Comparison of ENCODE assay signal across 8 mouse cellular contexts in the genomic region with DNA sequence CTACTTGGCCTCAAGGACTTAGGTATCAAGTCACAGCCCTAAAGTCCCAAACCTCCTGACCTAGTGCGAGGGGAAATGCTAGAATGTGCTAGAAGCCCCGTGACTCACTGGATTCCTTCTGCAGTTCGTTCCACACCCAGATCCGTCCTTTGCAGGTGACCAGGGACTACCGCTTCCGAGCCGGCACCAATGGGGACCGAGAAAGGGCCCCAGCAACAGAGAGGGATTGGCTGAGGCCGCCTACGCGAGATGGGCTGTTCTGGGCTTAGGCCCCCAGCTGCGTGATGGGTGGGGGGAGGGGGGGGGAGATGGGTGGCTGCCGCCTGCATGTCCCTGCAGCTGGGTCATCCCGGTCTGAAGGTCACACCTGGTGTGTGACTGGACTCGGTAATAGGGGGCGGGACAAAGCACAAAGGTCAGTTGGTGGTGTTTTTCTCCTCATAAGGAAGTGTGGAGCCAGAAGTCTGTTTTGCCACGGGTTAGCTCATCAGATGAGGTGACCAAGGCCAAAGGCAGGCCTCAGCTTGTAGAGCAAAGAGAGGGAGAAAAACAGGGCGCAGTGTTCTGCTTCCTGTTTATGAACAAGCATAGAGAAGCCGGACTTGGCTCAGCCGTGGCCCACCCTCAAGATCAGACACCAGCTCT. TPM values are rescaled to one million over a fixed set of nuclear protein-coding genes. Genes with fewer than 3 reads are reported as not detected.
DNase-seq lines count a peak whose midpoint lies in the region; ATAC-seq and TF ChIP-seq lines count a peak whose summit lies in the region.

No protein-coding gene starts in this region.

- H3K36me3 ChIP-seq in ES-Bruce4 (ENCODE audit: control insufficient read depth, insufficient read depth, low read length, poor library complexity, severe bottlenecking) = peaks cover 9% of the 10 kb centered on the region
- H3K36me3 ChIP-seq in forebrain, embryonic 14.5 days (ENCODE audit: control insufficient read depth, insufficient read depth, low read length) = 0 out of 2 replicates have a peak, but pooled peaks cover 5% of the 10 kb centered on the region
- H3K36me3 ChIP-seq in neural tube, embryonic 15.5 days = no peaks in the 10 kb centered on the region

- peak; percentile 91 for TF ChIP-seq EP300 in ES-Bruce4 (IDR thresholded peaks at IDR 0.05; ENCODE audit: insufficient read depth, low read depth, low read length)

- 1% methylated on average over 20 of the region's 20 CpGs for WGBS in forebrain, embryonic 14.5 days
- under 1% methylated on average over 20 of the region's 20 CpGs for WGBS in neural tube, embryonic 15.5 days

- intact Hi-C loops in heart, postnatal 14 days (cut with DNase I) = no loop called here

- peak; percentile 69 for TF ChIP-seq POLR2A in ES-Bruce4 (IDR thresholded peaks at IDR 0.05; ENCODE audit: insufficient read depth, low read length)

- H3K4me1 ChIP-seq in ES-Bruce4 (ENCODE audit: control insufficient read depth, insufficient read depth, low read length) = no peaks in the 10 kb centered on the region
- H3K4me1 ChIP-seq in forebrain, embryonic 14.5 days (ENCODE audit: control insufficient read depth, insufficient read depth, low read length) = peaks cover 26% of the 10 kb centered on the region
- H3K4me1 ChIP-seq in neural tube, embryonic 15.5 days = peaks cover 45% of the 10 kb centered on the region

- H3K4me3 ChIP-seq in ES-Bruce4 (ENCODE audit: low read depth, low read length) = peak overlapping the region; percentile 45
- H3K4me3 ChIP-seq in forebrain, embryonic 14.5 days (ENCODE audit: low read depth, low read length) = peak overlapping the region; percentile 23
- peak overlapping the region; percentile 36 for H3K4me3 ChIP-seq in neural tube, embryonic 15.5 days (replicated peaks)

- DNase-seq in cerebellum, adult 11 months = peak; percentile 92
- DNase-seq in forebrain, embryonic 14.5 days (ENCODE audit: low spot score) = peak; percentile 98
- DNase-seq in heart, postnatal 14 days = peak; percentile 96 to 97
- peak; percentile 97 for DNase-seq in layer of hippocampus, adult 11-12 months (ENCODE audit: low spot score)
- peak; percentile 98 for DNase-seq in lung, adult 18-20 months
- peak; percentile 92 for DNase-seq in testis, postnatal 14 days (ENCODE audit: low spot score)

- no peaks in the 10 kb centered on the region for H3K9me3 ChIP-seq in ES-Bruce4 (replicated peaks; ENCODE audit: control insufficient read depth, insufficient read depth, low read length, poor library complexity, severe bottlenecking)
- no peaks in the 10 kb centered on the region for H3K9me3 ChIP-seq in forebrain, embryonic 14.5 days (replicated peaks; ENCODE audit: control insufficient read depth, low read length)
- H3K9me3 ChIP-seq in neural tube, embryonic 15.5 days (replicated peaks) = no peaks in the 10 kb centered on the region

- peak overlapping the region; percentile 68 for H3K9ac ChIP-seq in ES-Bruce4 (ENCODE audit: low read depth, poor library complexity, severe bottlenecking)
- H3K9ac ChIP-seq in forebrain, embryonic 14.5 days (ENCODE audit: low read length) = peak overlapping the region; percentile 60
- peak overlapping the region; percentile 46 for H3K9ac ChIP-seq in neural tube, embryonic 15.5 days (replicated peaks)

- H3K27me3 ChIP-seq in ES-Bruce4 (ENCODE audit: control insufficient read depth, insufficient read depth, low read length, poor library complexity, severe bottlenecking) = no peaks in the 10 kb centered on the region
- no peaks in the 10 kb centered on the region for H3K27me3 ChIP-seq in forebrain, embryonic 14.5 days (replicated peaks; ENCODE audit: control insufficient read depth, insufficient read depth, low read length)
- H3K27me3 ChIP-seq in neural tube, embryonic 15.5 days (replicated peaks) = no peaks in the 10 kb centered on the region

- peak overlapping the region; percentile 60 for H3K4me2 ChIP-seq in forebrain, embryonic 14.5 days (ENCODE audit: low read length)
- H3K4me2 ChIP-seq in neural tube, embryonic 15.5 days = peak overlapping the region; percentile 54

- no peak for TF ChIP-seq CTCF in ES-Bruce4 (IDR thresholded peaks at IDR 0.05; ENCODE audit: low read depth, low read length)

- peak overlapping the region; percentile 95 for H3K27ac ChIP-seq in ES-Bruce4 (ENCODE audit: insufficient read depth, low read length)
- peak overlapping the region; percentile 98 for H3K27ac ChIP-seq in forebrain, embryonic 14.5 days (ENCODE audit: low read depth, low read length)
- peak overlapping the region; percentile 97 for H3K27ac ChIP-seq in neural tube, embryonic 15.5 days (replicated peaks)

- peak; percentile 91 for ATAC-seq in forebrain, embryonic 14.5 days
- ATAC-seq in neural tube, embryonic 15.5 days (ENCODE audit: low FRiP score) = peak; percentile 91

RNA-seq across cellular contexts. Expression of a gene that starts 3.1 kb away (rescaled TPM):
- 329 and 334 TPM in 2 replicates for polyA plus RNA-seq in ES-Bruce4 (2011; ENCODE audit: insufficient read depth, insufficient read length, low read depth, missing spikeins)
- 981 and 1,199 TPM in 2 replicates for polyA plus RNA-seq in forebrain, embryonic 14.5 days (2014; fragmentation: Nextera tagmentation; extraction: Ambion mirVana)
- 1,000 to 10,000 TPM in 1 of 2 experiments, 100 to 1,000 TPM in 1; 947 to 1,009 TPM for total RNA-seq in heart, postnatal 14 days (2021)
- 1,353 and 1,380 TPM in 2 replicates for polyA plus RNA-seq in neural tube, embryonic 15.5 days (2015; fragmentation: Nextera tagmentation; extraction: Ambion mirVana)

RNA-seq across cellular contexts. Expression of a gene that starts 4.0 kb away (rescaled TPM):
- polyA plus RNA-seq in ES-Bruce4 (2011; ENCODE audit: insufficient read depth, insufficient read length, low read depth, missing spikeins) = not detected in 2 replicates
- 0.33 TPM in 1 of 2 replicates, not detected in the other for polyA plus RNA-seq in forebrain, embryonic 14.5 days (2014; fragmentation: Nextera tagmentation; extraction: Ambion mirVana)
- total RNA-seq in heart, postnatal 14 days (2021) = under 1 TPM in 1 of 2 experiments, not detected in 1; 0.24 TPM
- 0.59 and 0.74 TPM in 2 replicates for polyA plus RNA-seq in neural tube, embryonic 15.5 days (2015; fragmentation: Nextera tagmentation; extraction: Ambion mirVana)

RNA-seq across cellular contexts. Expression of a gene that starts 40.8 kb away (rescaled TPM):
- 35.2 and 42.3 TPM in 2 replicates for polyA plus RNA-seq in ES-Bruce4 (2011; ENCODE audit: insufficient read depth, insufficient read length, low read depth, missing spikeins)
- 4.7 and 7.0 TPM in 2 replicates for polyA plus RNA-seq in forebrain, embryonic 14.5 days (2014; fragmentation: Nextera tagmentation; extraction: Ambion mirVana)
- 10 to 100 TPM; 10.8 to 11.5 TPM for total RNA-seq in heart, postnatal 14 days (2021)
- 9.9 and 10.9 TPM in 2 replicates for polyA plus RNA-seq in neural tube, embryonic 15.5 days (2015; fragmentation: Nextera tagmentation; extraction: Ambion mirVana)

RNA-seq across cellular contexts. Expression of a gene that starts 48.3 kb away (rescaled TPM):
- polyA plus RNA-seq in ES-Bruce4 (2011; ENCODE audit: insufficient read depth, insufficient read length, low read depth, missing spikeins) = 43.8 and 45.8 TPM in 2 replicates
- 26.0 and 29.1 TPM in 2 replicates for polyA plus RNA-seq in forebrain, embryonic 14.5 days (2014; fragmentation: Nextera tagmentation; extraction: Ambion mirVana)
- 10 to 100 TPM; 48.0 to 62.4 TPM for total RNA-seq in heart, postnatal 14 days (2021)
- 37.3 and 40.6 TPM in 2 replicates for polyA plus RNA-seq in neural tube, embryonic 15.5 days (2015; fragmentation: Nextera tagmentation; extraction: Ambion mirVana)

RNA-seq across cellular contexts. Expression of a gene that starts 52.2 kb away (rescaled TPM):
- polyA plus RNA-seq in ES-Bruce4 (2011; ENCODE audit: insufficient read depth, insufficient read length, low read depth, missing spikeins) = 59.6 and 63.9 TPM in 2 replicates
- 17.6 and 21.7 TPM in 2 replicates for polyA plus RNA-seq in forebrain, embryonic 14.5 days (2014; fragmentation: Nextera tagmentation; extraction: Ambion mirVana)
- 10 to 100 TPM; 60.1 to 77.5 TPM for total RNA-seq in heart, postnatal 14 days (2021)
- polyA plus RNA-seq in neural tube, embryonic 15.5 days (2015; fragmentation: Nextera tagmentation; extraction: Ambion mirVana) = 50.5 and 55.5 TPM in 2 replicates

Comparison
In these comparisons a context has a peak if more than half of its experiments do, and no peak if none do; other contexts are left out.
1. Peak in every context shown above with its lines: DNase-seq, ATAC-seq, H3K4me3 ChIP-seq and H3K27ac ChIP-seq.